Comparison of ENCODE assay signal across 30 mouse cellular contexts in genomic region chr4:114484173-114484572, GRCm38 (mm10).
"Had no signal": no experiment of that assay in that cellular context is flagged by ENCODE, and none has a peak within 500 bp of the region (broad histone marks: within the 10 kb centered on the region; RNA-seq: fewer than 3 reads in every experiment).

No protein-coding gene starts in this region.

- H3K27me3 ChIP-seq: liver, embryonic 12.5 days; liver, embryonic 13.5 days; liver, embryonic 15.5 days; lung, embryonic 15.5 days; megakaryocyte, embryonic 14.5 days; midbrain, embryonic 12.5 days; midbrain, embryonic 13.5 days; midbrain, embryonic 15.5 days; neural tube, embryonic 12.5 days had no signal

- H3K27ac ChIP-seq: limb, embryonic 10.5 days; limb, embryonic 12.5 days; limb, embryonic 13.5 days; limb, embryonic 15.5 days; liver, embryonic 12.5 days; liver, embryonic 13.5 days; liver, embryonic 14.5 days; liver, embryonic 15.5 days; lung, embryonic 15.5 days; macrophage; midbrain, embryonic 10.5 days; midbrain, embryonic 12.5 days; midbrain, embryonic 13.5 days; midbrain, embryonic 15.5 days; neural tube, embryonic 12.5 days had no signal

- H3K9me3 ChIP-seq: limb, embryonic 10.5 days; limb, embryonic 13.5 days; limb, embryonic 15.5 days; liver, embryonic 12.5 days; liver, embryonic 13.5 days; liver, embryonic 15.5 days; lung, embryonic 15.5 days; midbrain, embryonic 10.5 days; midbrain, embryonic 12.5 days; midbrain, embryonic 13.5 days; midbrain, embryonic 15.5 days had no signal

- ATAC-seq: liver, embryonic 12.5 days; liver, postnatal 0 days; lung, postnatal 0 days; midbrain, embryonic 13.5 days; midbrain, embryonic 15.5 days; midbrain, embryonic 16.5 days had no signal

- H3K4me2 ChIP-seq: limb, embryonic 12.5 days; limb, embryonic 13.5 days; limb, embryonic 15.5 days; liver, embryonic 11.5 days; liver, embryonic 12.5 days; liver, embryonic 13.5 days; liver, embryonic 15.5 days; lung, embryonic 14.5 days; lung, embryonic 15.5 days; midbrain, embryonic 12.5 days; midbrain, embryonic 13.5 days; midbrain, embryonic 15.5 days; neural tube, embryonic 12.5 days had no signal

- H3K4me1 ChIP-seq: liver, embryonic 12.5 days; liver, embryonic 13.5 days; liver, embryonic 15.5 days; megakaryocyte, embryonic 14.5 days had no signal

- H3K4me3 ChIP-seq: limb, embryonic 10.5 days; limb, embryonic 12.5 days; limb, embryonic 13.5 days; limb, embryonic 15.5 days; liver, embryonic 12.5 days; liver, embryonic 13.5 days; liver, embryonic 15.5 days; lung, embryonic 15.5 days; megakaryocyte, embryonic 14.5 days; midbrain, embryonic 10.5 days; midbrain, embryonic 12.5 days; midbrain, embryonic 13.5 days; midbrain, embryonic 15.5 days; myocyte; neural tube, embryonic 12.5 days had no signal

- H3K36me3 ChIP-seq: limb, embryonic 10.5 days; limb, embryonic 12.5 days; limb, embryonic 13.5 days; limb, embryonic 15.5 days; liver, embryonic 12.5 days; liver, embryonic 13.5 days; liver, embryonic 15.5 days; lung, embryonic 15.5 days; midbrain, embryonic 10.5 days; midbrain, embryonic 12.5 days; midbrain, embryonic 13.5 days; midbrain, embryonic 15.5 days; neural tube, embryonic 12.5 days had no signal

- H3K9ac ChIP-seq: limb, embryonic 12.5 days; limb, embryonic 13.5 days; limb, embryonic 15.5 days; liver, embryonic 12.5 days; liver, embryonic 13.5 days; liver, embryonic 14.5 days; liver, embryonic 15.5 days; liver, postnatal 0 days; lung, embryonic 14.5 days; lung, embryonic 15.5 days; midbrain, embryonic 12.5 days; midbrain, embryonic 13.5 days; midbrain, embryonic 15.5 days; neural tube, embryonic 12.5 days had no signal

- DNase-seq: left cerebral cortex, postnatal 4 days; liver; liver, embryonic 13.5 days; liver, postnatal 0 days; lung, adult 18-20 months; lung, adult 2 months; lung, embryonic 14.5 days; lung, postnatal 10 days; lung, postnatal 14 days; lung, postnatal 36 days; lung, postnatal 4 days had no signal
